Mouse (Mus musculus): ENCODE data around the gene Parvb. TPM values are rescaled to one million over a fixed set of nuclear protein-coding genes. Genes with fewer than 3 reads are reported as not detected.

Parvb gene
- total and polyA plus RNA-seq, 3 experiments = 0.04 to 2.3 TPM; not detected in 1

GRCm38 (mm10) chr15:84192058-84192791 lies 39.6 kb upstream of the Parvb start, which contains the start of gene Samm50:
Gene Samm50, plus strand, starts transcription at chr15:84192241.
- peaks cover 13 to 38% of the 10 kb centered on the region in 2 experiments for H3K36me3 ChIP-seq (replicated peaks in 1 of 2; ENCODE audit: control insufficient read depth in 1 of 2, insufficient read depth in 1 of 2, low read length in 1 of 2)
- peak within 1 kb of the TSS; percentile 79 for H3K27ac ChIP-seq (ENCODE audit: insufficient read depth, low read depth)
- H3K9ac ChIP-seq (ENCODE audit: insufficient read depth, low read depth) = peak within 1 kb of the TSS; percentile 81
- peak within 1 kb of the TSS; percentile 82; the same call in 1 of the 2 replicates for H3K4me2 ChIP-seq (ENCODE audit: insufficient read depth, low read depth, poor library complexity, severe bottlenecking)
- in situ Hi-C loops (cut with MboI; ENCODE audit: low pct_ligation_motif_present, low pct_unique_long_range_greater_than_20kb, low sequenced_read_pairs) = no loop called here
- H3K27me3 ChIP-seq (replicated peaks) = no peaks in the 10 kb centered on the region
- H3K79me2 ChIP-seq (replicated peaks; ENCODE audit: control insufficient read depth, extremely low read depth, insufficient read depth, poor library complexity, severe bottlenecking) = peaks cover 7% of the 10 kb centered on the region
- DNase-seq (ENCODE audit: extremely low read depth) = peak; percentile 97
- dilution Hi-C loops (cut with MboI; ENCODE audit: extremely low pct_ligation_motif_present, extremely low pct_unique_long_range_greater_than_20kb, low sequenced_read_pairs) = no loop called here
- TF ChIP-seq CHD1 (IDR thresholded peaks at IDR 0.05; ENCODE audit: low read depth, low read length) = no peak
- peak; percentile 86 for TF ChIP-seq BHLHE40 (IDR thresholded peaks at IDR 0.05; ENCODE audit: low read depth, low read length)
- no peak; the same call in 1 of the 2 replicates for TF ChIP-seq RAD21 (IDR thresholded peaks at IDR 0.05; ENCODE audit: low read depth, low read length)
- TF ChIP-seq ELF1 (IDR thresholded peaks at IDR 0.05; ENCODE audit: low read depth, low read length) = peak; percentile 93
- TF ChIP-seq JUN (IDR thresholded peaks at IDR 0.05; ENCODE audit: insufficient read depth, low read depth, low read length) = no peak
- no peak for TF ChIP-seq USF2 (conservative IDR thresholded peaks at IDR 0.05; ENCODE audit: low read depth, low read length)
- 0 out of 2 replicates have a peak, but pooled peaks have one; percentile 29 for TF ChIP-seq RCOR1 (conservative IDR thresholded peaks at IDR 0.05; ENCODE audit: low read depth, low read length)
- peak; percentile 79; the same call in 1 of the 2 replicates for TF ChIP-seq MYC (IDR thresholded peaks at IDR 0.05; ENCODE audit: low read depth, low read length)
- peak in 1 of 2 experiments; percentile 25; a peak in 2 of 4 replicates for TF ChIP-seq CTCF (conservative IDR thresholded peaks at IDR 0.05 in 1 of 2, IDR thresholded peaks at IDR 0.05 in 1 of 2; ENCODE audit: low read depth in 2 of 2, low read length in 2 of 2)
- TF ChIP-seq MEF2A (IDR thresholded peaks at IDR 0.05; ENCODE audit: borderline replicate concordance, low read depth, low read length) = no peak; the same call in 1 of the 2 replicates
- peak; percentile 96 for TF ChIP-seq CHD2 (IDR thresholded peaks at IDR 0.05; ENCODE audit: low read length)
- no peak for TF ChIP-seq ETS1 (conservative IDR thresholded peaks at IDR 0.05; ENCODE audit: low read depth, low read length)
- peak; percentile 93; the same call in 1 of the 2 replicates for TF ChIP-seq KAT2A (IDR thresholded peaks at IDR 0.05; ENCODE audit: insufficient replicate concordance, low read length)
- TF ChIP-seq HCFC1 (IDR thresholded peaks at IDR 0.05; ENCODE audit: low read depth, low read length) = peak; percentile 90
- no peak for TF ChIP-seq ZKSCAN1 (IDR thresholded peaks at IDR 0.05; ENCODE audit: borderline replicate concordance, low read depth, low read length)
- no peak for TF ChIP-seq ZNF384 (IDR thresholded peaks at IDR 0.05; ENCODE audit: low read depth, low read length)
- peak; percentile 76; the same call in 1 of the 2 replicates for TF ChIP-seq TBP (conservative IDR thresholded peaks at IDR 0.05; ENCODE audit: low read depth, low read length)
- TF ChIP-seq PAX5 (IDR thresholded peaks at IDR 0.05; ENCODE audit: low read length) = no peak
- no peak for TF ChIP-seq E2F4 (IDR thresholded peaks at IDR 0.05; ENCODE audit: insufficient replicate concordance, low read depth, low read length)
- TF ChIP-seq GABPA (IDR thresholded peaks at IDR 0.05; ENCODE audit: insufficient replicate concordance, low read depth, low read length) = peak; percentile 10; the same call in 1 of the 2 replicates
- TF ChIP-seq JUND (conservative IDR thresholded peaks at IDR 0.05; ENCODE audit: low read depth, low read length) = no peak
- peak; percentile 75; the same call in 1 of the 2 replicates for TF ChIP-seq ZMIZ1 (IDR thresholded peaks at IDR 0.05; ENCODE audit: low read depth, low read length)
- no peak for TF ChIP-seq USF1 (IDR thresholded peaks at IDR 0.05; ENCODE audit: low read depth, low read length)
- TF ChIP-seq SMC3 (IDR thresholded peaks at IDR 0.05; ENCODE audit: low read depth, low read length) = no peak
- TF ChIP-seq IRF4 (IDR thresholded peaks at IDR 0.05; ENCODE audit: low read depth, low read length) = peak; percentile 9; the same call in 1 of the 2 replicates
- peak; percentile 93 for TF ChIP-seq MXI1 (IDR thresholded peaks at IDR 0.05; ENCODE audit: low read depth, low read length)
- TF ChIP-seq MAFK (IDR thresholded peaks at IDR 0.05; ENCODE audit: insufficient replicate concordance, low read length) = 0 out of 2 replicates have a peak, but pooled peaks have one; percentile 15
- no peak for TF ChIP-seq ZC3H11A (IDR thresholded peaks at IDR 0.05; ENCODE audit: low read depth, low read length)
- no peak for TF ChIP-seq MAZ (IDR thresholded peaks at IDR 0.05; ENCODE audit: low read depth, low read length)
- peak; percentile 88 for TF ChIP-seq MAX (IDR thresholded peaks at IDR 0.05; ENCODE audit: low read length)
- TF ChIP-seq TCF12 (IDR thresholded peaks at IDR 0.05; ENCODE audit: low read depth, low read length) = peak; percentile 88
- peak; percentile 95 for TF ChIP-seq NELFE (IDR thresholded peaks at IDR 0.05; ENCODE audit: low read depth, low read length)
- TF ChIP-seq POLR2AphosphoS2 (IDR thresholded peaks at IDR 0.05; ENCODE audit: low read depth, low read length) = peak; percentile 69; the same call in 1 of the 2 replicates
- TF ChIP-seq NRF1 (IDR thresholded peaks at IDR 0.05; ENCODE audit: low read depth, low read length) = peak; percentile 68
- peak; percentile 84; the same call in 1 of the 2 replicates for TF ChIP-seq SIN3A (IDR thresholded peaks at IDR 0.05; ENCODE audit: low read length)
- TF ChIP-seq EP300 (IDR thresholded peaks at IDR 0.05; ENCODE audit: low read length) = no peak
- TF ChIP-seq UBTF (IDR thresholded peaks at IDR 0.05; ENCODE audit: low read depth, low read length) = no peak
- peak; percentile 94 for TF ChIP-seq POLR2A (IDR thresholded peaks at IDR 0.05; ENCODE audit: low read depth, low read length)
- peak within 1 kb of the TSS; percentile 71 to 93 (median 92) for H3K4me3 ChIP-seq (replicated peaks in 1 of 3; ENCODE audit: low read depth in 2 of 3, low read length in 2 of 3, poor library complexity in 1 of 3)
- H3K4me1 ChIP-seq (ENCODE audit: control insufficient read depth in 1 of 2, insufficient read depth in 2 of 2) = peaks cover 3 to 41% of the 10 kb centered on the region in 2 experiments
- no peaks in the 10 kb centered on the region for H3K9me3 ChIP-seq (replicated peaks; ENCODE audit: low read length)

All from CH12.LX (cell line).